Mouse (Mus musculus) midbrain, embryonic 13.5 days (tissue): ENCODE results near the gene Kmt2d. TPM values are rescaled to one million over a fixed set of nuclear protein-coding genes. Genes with fewer than 3 reads are reported as not detected.
A peak's percentile ranks its signal among the peaks of the same experiment; 100 is the strongest.

Experiments used
- ATAC-seq: fragments of 200-750 bp; cut with Nextera tagmentation; 2 replicates; pipeline ENCODE4 v1.8.0; 2017; ENCODE audit warnings: mild to moderate bottlenecking, moderate TSS enrichment, moderate library complexity
- H3K27ac ChIP-seq: fragments of 300-500 bp; sonication (generic); 2 replicates; pipeline ENCODE4 v1.5.1; 2015; ENCODE audit warnings: inconsistent platforms, mild to moderate bottlenecking, moderate library complexity
- H3K27me3 ChIP-seq: fragments of 300-500 bp; sonication (generic); 2 replicates; pipeline ENCODE4 v1.6.1; 2015; ENCODE audit warnings: mild to moderate bottlenecking, inconsistent platforms
- H3K36me3 ChIP-seq: fragments of 300-500 bp; sonication (generic); 2 replicates; pipeline ENCODE4 v1.6.1; 2015; ENCODE audit warnings: mild to moderate bottlenecking, inconsistent platforms
- H3K4me1 ChIP-seq: fragments of 300-500 bp; sonication (generic); replicated peaks from 2 replicates; pipeline ENCODE4 v1.6.1; 2015; ENCODE audit warnings: inconsistent platforms
- H3K4me2 ChIP-seq: fragments of 300-500 bp; sonication (generic); replicated peaks from 2 replicates; pipeline ENCODE4 v1.6.1; 2015; ENCODE audit warnings: moderate library complexity, mild to moderate bottlenecking, inconsistent platforms
- H3K4me3 ChIP-seq: fragments of 300-500 bp; sonication (generic); replicated peaks from 2 replicates; pipeline ENCODE4 v1.5.1; 2015; ENCODE audit warnings: mild to moderate bottlenecking, inconsistent platforms
- H3K9ac ChIP-seq: fragments of 300-500 bp; sonication (generic); replicated peaks from 2 replicates; pipeline ENCODE4 v1.6.1; 2015; ENCODE audit warnings: mild to moderate bottlenecking, inconsistent platforms
- H3K9me3 ChIP-seq: fragments of 300-500 bp; sonication (generic); 2 replicates; pipeline ENCODE4 v1.6.1; 2016; ENCODE audit warnings: mild to moderate bottlenecking, inconsistent platforms
- WGBS: fragments of 180-500 bp; shearing (Covaris S2); methylation state at CpG from one replicate; pipeline ENCODE4 v1.1.7; 2015; 5-methylcytosine and 5-hydroxymethylcytosine counted together
- polyA plus RNA-seq: library from polyadenylated mRNA; unstranded; fragments of >200 nt; fragmentation: Nextera tagmentation; extraction: Ambion mirVana; gene quantifications from 2 replicates; pipeline ENCODE4 v1.2.1, GENCODE M21; 2015

Gene Kmt2d
- polyA plus RNA-seq, 1 experiment from 2014 or later = 13.9 TPM

GRCm38 (mm10) chr15:98849956-98850600 is 20.9 kb downstream of the Kmt2d start:
- H3K4me3 ChIP-seq = no peak overlapping the region
- H3K9me3 ChIP-seq = no peaks in the 10 kb centered on the region
- H3K27ac ChIP-seq = no peak overlapping the region
- no peak overlapping the region for H3K4me2 ChIP-seq
- H3K9ac ChIP-seq = 0 out of 2 replicates have a peak overlapping the region, but pooled peaks have one; percentile 20
- no peak for ATAC-seq
- H3K4me1 ChIP-seq = no peaks in the 10 kb centered on the region
- WGBS = 94% methylated on average over 16 of the region's 16 CpGs
- peaks cover 100% of the 10 kb centered on the region for H3K36me3 ChIP-seq
- H3K27me3 ChIP-seq = no peaks in the 10 kb centered on the region

DNA sequence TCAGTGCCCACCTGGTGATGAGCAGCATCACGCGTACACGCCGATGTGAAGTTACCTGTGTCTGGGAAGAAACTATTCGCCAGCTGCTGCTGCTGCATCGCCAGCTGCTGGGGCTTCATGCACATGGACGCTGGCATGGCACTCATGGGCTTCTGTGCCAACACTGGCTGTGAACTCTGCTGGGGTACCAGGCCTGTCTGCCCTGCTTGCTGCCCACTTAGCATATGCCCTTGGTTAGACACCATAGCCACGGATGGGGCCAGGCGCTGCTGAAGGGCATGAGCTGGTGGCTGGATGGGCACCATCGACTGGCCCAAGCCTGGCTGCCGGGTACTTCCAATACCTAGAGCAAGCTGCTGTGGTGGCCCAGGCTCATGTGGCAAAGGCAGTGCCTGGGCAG is 21.8 kb downstream of the Kmt2d start:
- H3K36me3 ChIP-seq = peaks cover 100% of the 10 kb centered on the region
- no peak for ATAC-seq
- no peaks in the 10 kb centered on the region for H3K9me3 ChIP-seq
- H3K27me3 ChIP-seq = no peaks in the 10 kb centered on the region
- H3K9ac ChIP-seq = no peak overlapping the region
- no peak overlapping the region for H3K4me3 ChIP-seq
- WGBS = 97% methylated on average over 11 of the region's 11 CpGs
- H3K4me2 ChIP-seq = no peak overlapping the region
- H3K4me1 ChIP-seq = no peaks in the 10 kb centered on the region
- no peak overlapping the region for H3K27ac ChIP-seq

DNA sequence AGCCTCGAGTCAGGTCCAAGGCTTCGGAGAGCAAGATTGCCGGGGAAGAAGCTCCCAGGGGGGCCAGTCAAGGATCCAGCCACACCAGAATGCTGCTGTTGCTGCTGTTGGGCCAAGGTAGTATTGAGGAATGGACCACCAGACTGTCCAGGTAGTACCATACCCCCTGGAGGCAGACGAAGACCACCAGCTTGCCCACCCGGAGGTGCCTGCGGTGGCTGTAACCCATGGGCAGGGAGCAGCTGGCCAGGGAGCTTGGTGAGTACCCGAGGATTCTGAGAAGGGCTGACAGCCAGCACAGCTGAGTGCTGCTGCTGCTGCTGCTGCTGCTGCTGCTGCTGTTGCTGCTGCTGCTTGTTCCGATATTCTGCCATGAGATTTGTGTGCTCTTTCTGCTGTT is 24.9 kb downstream of the Kmt2d start:
- no peak overlapping the region for H3K27ac ChIP-seq
- ATAC-seq = no peak
- peaks cover 100% of the 10 kb centered on the region for H3K36me3 ChIP-seq
- H3K27me3 ChIP-seq = no peaks in the 10 kb centered on the region
- no peak overlapping the region for H3K4me2 ChIP-seq
- WGBS = 89% methylated on average over 8 of the region's 8 CpGs
- no peaks in the 10 kb centered on the region for H3K9me3 ChIP-seq
- H3K9ac ChIP-seq = no peak overlapping the region
- no peaks in the 10 kb centered on the region for H3K4me1 ChIP-seq
- H3K4me3 ChIP-seq = no peak overlapping the region

- Histone ChIP-seq H3K9me3 (no peaks in the 10 kb centered on the region), H3K27ac (no peak overlapping the region), H3K4me3 (no peak overlapping the region), H3K36me3 (peaks cover 100% of the 10 kb centered on the region), H3K4me2 (no peak overlapping the region), H3K27me3 (no peaks in the 10 kb centered on the region), H3K9ac (no peak overlapping the region), H3K4me1 (no peaks in the 10 kb centered on the region)
- WGBS = 100% methylated on average over 2 of the region's 2 CpGs
- ATAC-seq = no peak
Observed at GRCm38 (mm10) chr15:98845149-98845548, 25.9 kb downstream of the Kmt2d start.

DNA sequence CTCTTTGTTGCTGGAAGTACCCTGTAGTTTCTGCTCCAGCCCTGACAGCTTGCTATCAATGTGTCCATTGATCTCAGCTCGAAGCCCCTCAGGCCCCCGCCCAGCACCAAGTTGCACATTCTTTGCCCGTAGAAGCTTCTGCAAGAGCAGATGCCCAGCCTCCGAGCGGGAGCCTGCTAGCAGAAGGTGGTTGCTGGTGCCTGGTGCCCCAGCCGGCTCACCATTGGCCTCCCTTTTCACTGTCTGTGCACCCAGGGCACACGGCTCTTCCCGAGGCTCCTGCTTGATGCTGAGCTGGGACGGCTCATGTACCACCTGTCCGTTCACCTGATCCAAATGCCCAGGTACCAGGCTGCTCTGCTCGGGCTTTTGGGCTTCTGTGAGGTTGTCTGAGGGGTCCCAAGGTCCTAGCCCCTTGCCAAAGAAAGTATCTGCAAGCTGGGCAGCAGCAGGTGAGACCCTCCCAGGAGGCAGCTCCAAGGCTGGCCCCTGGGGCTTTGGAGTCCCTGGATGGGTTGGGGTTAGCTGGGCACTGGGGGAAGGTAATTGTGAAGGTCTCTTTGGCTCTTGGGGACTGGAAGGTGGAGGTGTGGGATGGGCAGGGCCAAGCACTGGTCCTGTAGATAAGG is 27.3 kb downstream of the Kmt2d start:
- no peak overlapping the region for H3K9ac ChIP-seq
- H3K4me1 ChIP-seq = no peaks in the 10 kb centered on the region
- no peak overlapping the region for H3K4me3 ChIP-seq
- no peaks in the 10 kb centered on the region for H3K27me3 ChIP-seq
- ATAC-seq = 0 out of 2 replicates have a peak, but pooled peaks have one; percentile 20
- H3K36me3 ChIP-seq = peaks cover 100% of the 10 kb centered on the region
- H3K27ac ChIP-seq = no peak overlapping the region
- no peaks in the 10 kb centered on the region for H3K9me3 ChIP-seq
- WGBS = 95% methylated on average over 11 of the region's 11 CpGs
- H3K4me2 ChIP-seq = no peak overlapping the region

DNA sequence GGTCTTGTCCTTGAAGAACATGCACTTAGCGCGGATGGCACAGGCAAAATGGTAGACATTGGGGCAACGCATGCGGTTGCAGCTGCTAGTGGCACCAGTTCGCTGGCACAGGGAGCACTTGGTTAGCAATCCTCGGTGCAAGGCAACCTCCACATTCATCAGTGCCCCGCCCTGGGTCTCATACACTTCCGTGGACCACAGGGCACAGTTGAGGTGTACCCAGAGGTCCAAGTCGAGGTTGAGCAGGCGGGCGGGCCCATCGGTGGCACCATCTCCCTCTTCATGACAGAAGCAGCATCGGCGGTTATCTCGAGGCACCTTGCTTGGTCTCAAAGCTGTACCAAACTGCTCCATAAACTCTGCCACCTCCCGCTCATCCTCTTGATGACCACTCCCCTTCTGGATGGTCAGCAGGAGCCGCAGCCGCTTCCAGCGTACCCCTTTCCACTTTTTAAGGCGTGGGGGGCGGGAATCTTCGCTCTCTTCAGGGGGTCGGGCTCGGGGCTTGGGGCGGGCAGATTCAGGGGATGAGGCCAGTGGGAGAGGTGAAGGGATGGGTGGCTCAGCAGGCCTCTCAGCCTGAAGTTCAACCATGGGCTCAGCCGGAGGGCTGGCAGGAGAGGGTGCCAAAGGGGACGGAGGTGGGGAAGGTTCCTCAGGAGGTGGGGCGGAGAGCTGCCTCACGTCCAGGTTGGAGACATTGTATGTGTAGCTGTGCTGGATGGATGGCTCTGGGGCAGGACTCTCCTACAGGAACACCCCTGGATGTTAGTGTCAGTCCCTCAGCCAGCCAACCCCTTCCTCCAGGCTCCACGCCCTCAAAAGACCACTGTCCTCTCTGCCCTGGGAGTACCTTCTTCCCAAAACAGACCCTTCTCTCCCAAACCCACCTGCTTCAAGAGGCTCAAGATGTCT is 31.1 kb downstream of the Kmt2d start:
- Histone ChIP-seq H3K4me1 (no peaks in the 10 kb centered on the region), H3K9me3 (no peaks in the 10 kb centered on the region), H3K9ac (no peak overlapping the region), H3K4me2 (no peak overlapping the region), H3K4me3 (no peak overlapping the region), H3K27me3 (no peaks in the 10 kb centered on the region), H3K27ac (no peak overlapping the region), H3K36me3 (peaks cover 100% of the 10 kb centered on the region)
- 94% methylated on average over 30 of the region's 30 CpGs for WGBS
- no peak for ATAC-seq

- no peak overlapping the region for H3K9ac ChIP-seq
- no peak overlapping the region for H3K4me3 ChIP-seq
- H3K27me3 ChIP-seq = no peaks in the 10 kb centered on the region
- H3K27ac ChIP-seq = no peak overlapping the region
- H3K4me1 ChIP-seq = no peaks in the 10 kb centered on the region
- peaks cover 100% of the 10 kb centered on the region for H3K36me3 ChIP-seq
- ATAC-seq = no peak
- H3K9me3 ChIP-seq = no peaks in the 10 kb centered on the region
- WGBS = 94% methylated on average over 14 of the region's 14 CpGs
- H3K4me2 ChIP-seq = no peak overlapping the region
Observed at GRCm38 (mm10) chr15:98839161-98839560, 31.8 kb downstream of the Kmt2d start.

DNA sequence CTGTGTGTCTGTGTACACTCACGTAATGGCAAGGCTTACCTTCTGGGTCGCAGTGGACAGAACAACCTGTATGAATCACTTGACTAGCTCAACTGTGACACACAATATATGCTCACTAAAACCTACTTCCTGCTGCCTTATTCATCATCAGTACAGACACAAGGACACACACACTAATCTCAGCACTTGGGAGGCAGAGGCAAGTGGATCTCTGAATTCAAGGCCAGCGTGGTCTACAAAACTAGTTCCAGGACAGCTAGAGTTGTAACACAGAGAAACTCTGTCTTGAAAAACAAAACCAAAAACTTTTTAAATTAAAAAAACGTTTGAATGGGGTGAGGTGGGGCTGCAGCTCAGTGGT is 33.3 kb downstream of the Kmt2d start:
- ATAC-seq = no peak
- WGBS = 78% methylated on average over 4 of the region's 4 CpGs

GRCm38 (mm10) chr15:98837006-98837742 is 33.8 kb downstream of the Kmt2d start:
- Histone ChIP-seq H3K4me1 (0 out of 2 replicates have a peak, but pooled peaks cover under 1% of the 10 kb centered on the region), H3K4me2 (no peak overlapping the region), H3K36me3 (peaks cover 91% of the 10 kb centered on the region), H3K27ac (no peak overlapping the region), H3K9me3 (no peaks in the 10 kb centered on the region), H3K9ac (no peak overlapping the region), H3K27me3 (no peaks in the 10 kb centered on the region), H3K4me3 (no peak overlapping the region)
- WGBS = 95% methylated on average over 21 of the region's 21 CpGs
- no peak for ATAC-seq

More for the DNA sequence above, 33.3 kb downstream of the Kmt2d start:
- H3K27me3 ChIP-seq = no peaks in the 10 kb centered on the region
- peaks cover 97% of the 10 kb centered on the region for H3K36me3 ChIP-seq
- H3K4me1 ChIP-seq = no peaks in the 10 kb centered on the region
- H3K27ac ChIP-seq = no peak overlapping the region
- no peak overlapping the region for H3K9ac ChIP-seq
- H3K9me3 ChIP-seq = no peaks in the 10 kb centered on the region
- H3K4me3 ChIP-seq = no peak overlapping the region
- H3K4me2 ChIP-seq = no peak overlapping the region

DNA sequence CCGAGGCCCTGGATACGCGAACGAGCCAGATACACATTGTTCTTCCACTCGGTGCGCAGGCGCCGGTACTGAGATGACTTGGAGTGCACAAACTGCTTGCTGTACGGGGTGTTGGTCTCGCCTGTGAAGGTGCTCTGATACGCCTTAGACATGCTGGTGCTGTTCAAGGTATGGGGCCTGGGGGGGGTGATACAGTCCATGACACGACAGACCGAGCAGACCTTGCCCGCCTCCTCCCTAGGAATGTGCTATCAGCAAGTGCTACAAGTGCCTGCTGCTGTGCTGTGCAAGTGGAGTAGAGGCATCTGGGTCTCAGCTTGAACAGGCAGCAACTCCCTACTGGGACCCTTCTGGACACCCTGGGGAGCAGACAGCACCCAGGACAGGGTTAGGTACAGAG is 35.7 kb downstream of the Kmt2d start:
- no peaks in the 10 kb centered on the region for H3K9me3 ChIP-seq
- no peak overlapping the region for H3K4me2 ChIP-seq
- H3K4me1 ChIP-seq = 0 out of 2 replicates have a peak, but pooled peaks cover 10% of the 10 kb centered on the region
- H3K27ac ChIP-seq = no peak overlapping the region
- H3K9ac ChIP-seq = no peak overlapping the region
- H3K36me3 ChIP-seq = peaks cover 73% of the 10 kb centered on the region
- 93% methylated on average over 14 of the region's 14 CpGs for WGBS
- H3K4me3 ChIP-seq = no peak overlapping the region
- no peak for ATAC-seq
- no peaks in the 10 kb centered on the region for H3K27me3 ChIP-seq

DNA sequence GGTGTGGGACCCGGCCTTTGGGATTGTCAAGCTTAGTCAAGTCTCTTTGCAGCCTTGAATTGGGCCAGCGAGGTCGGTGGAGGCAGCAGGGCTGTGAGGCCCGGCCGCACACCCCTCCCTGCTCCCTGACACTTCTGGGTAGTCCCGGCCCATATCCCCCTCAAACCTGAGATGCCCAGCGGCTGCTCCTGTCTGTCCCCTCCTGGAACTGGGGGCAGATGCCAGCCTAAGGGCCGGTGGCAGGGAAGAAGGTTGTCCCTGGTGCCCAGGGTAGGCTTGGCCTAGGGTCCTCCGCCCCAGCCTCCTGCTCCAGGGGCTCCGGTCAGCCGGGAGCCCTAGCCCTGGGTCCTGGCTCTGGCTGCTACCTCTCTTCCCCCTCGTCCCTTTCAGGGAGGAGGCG is 36.9 kb downstream of the Kmt2d start:
- H3K4me2 ChIP-seq = no peak overlapping the region
- ATAC-seq = no peak
- H3K27me3 ChIP-seq = no peaks in the 10 kb centered on the region
- H3K9ac ChIP-seq = no peak overlapping the region
- H3K4me3 ChIP-seq = no peak overlapping the region
- no peak overlapping the region for H3K27ac ChIP-seq
- peaks cover 60% of the 10 kb centered on the region for H3K36me3 ChIP-seq
- no peaks in the 10 kb centered on the region for H3K9me3 ChIP-seq
- H3K4me1 ChIP-seq = peaks cover 17% of the 10 kb centered on the region
- 92% methylated on average over 12 of the region's 13 CpGs for WGBS
